Mouse (Mus musculus) limb, embryonic 11.5 days (tissue): ENCODE results near the gene Nup98. TPM values are rescaled to one million over a fixed set of nuclear protein-coding genes. Genes with fewer than 3 reads are reported as not detected.
A peak's percentile ranks its signal among the peaks of the same experiment; 100 is the strongest.

Source experiments
- ATAC-seq: fragments of 200-750 bp; cut with Nextera tagmentation; 2 replicates; pipeline ENCODE4 v1.8.0; 2017; ENCODE audit warnings: low read depth; ENCODE audit not compliant: insufficient number of reproducible peaks, low FRiP score, low TSS enrichment
- DNase-seq: peaks from one replicate; pipeline ENCODE4 v3.0.0-alpha.2; 2015; ENCODE audit warnings: low spot score
- H3K27ac ChIP-seq: fragments of 300-500 bp; sonication (generic); replicated peaks from 2 replicates; pipeline ENCODE4 v1.5.1; 2014; ENCODE audit warnings: low read depth, mild to moderate bottlenecking, low read length
- H3K27me3 ChIP-seq: fragments of 300-500 bp; sonication (generic); 2 replicates; pipeline ENCODE4 v1.6.1; 2014; ENCODE audit warnings: mild to moderate bottlenecking, low read length, mixed read lengths; ENCODE audit not compliant: control insufficient read depth, insufficient read depth
- H3K36me3 ChIP-seq: fragments of 300-500 bp; sonication (generic); 2 replicates; pipeline ENCODE4 v1.6.1; 2014; ENCODE audit warnings: mild to moderate bottlenecking, low read length, moderate library complexity, mixed read lengths; ENCODE audit not compliant: control insufficient read depth, insufficient read depth
- H3K4me1 ChIP-seq: fragments of 300-500 bp; sonication (generic); 2 replicates; pipeline ENCODE4 v1.6.1; 2014; ENCODE audit warnings: low read length, mixed read lengths; ENCODE audit not compliant: control insufficient read depth, insufficient read depth
- H3K4me2 ChIP-seq: fragments of 300-500 bp; sonication (generic); 2 replicates; pipeline ENCODE4 v1.6.1; 2014; ENCODE audit warnings: low read depth, mild to moderate bottlenecking, moderate library complexity; ENCODE audit not compliant: severe bottlenecking
- H3K4me3 ChIP-seq: fragments of 300-500 bp; sonication (generic); 2 replicates; pipeline ENCODE4 v1.5.1; 2014; ENCODE audit warnings: low read depth, low read length
- H3K9ac ChIP-seq: fragments of 300-500 bp; sonication (generic); 2 replicates; pipeline ENCODE4 v1.6.1; 2014; ENCODE audit warnings: mild to moderate bottlenecking, low read length
- H3K9me3 ChIP-seq: fragments of 300-500 bp; sonication (generic); 2 replicates; pipeline ENCODE4 v1.6.1; 2016; ENCODE audit warnings: low read length; ENCODE audit not compliant: control insufficient read depth
- WGBS: fragments of 180-500 bp; shearing (Covaris S2); extraction: QIAGEN DNeasy Blood & Tissue Kit; methylation state at CpG from one replicate; pipeline ENCODE4 v1.1.7; 2014; 5-methylcytosine and 5-hydroxymethylcytosine counted together
- polyA plus RNA-seq: library from polyadenylated mRNA; unstranded; fragments of >200 nt; fragmentation: Nextera tagmentation; extraction: Ambion mirVana; gene quantifications from 2 replicates; pipeline ENCODE4 v1.2.1, GENCODE M21; 2014

Gene Nup98
- polyA plus RNA-seq, 1 experiment from 2014 or later, result 53.7 TPM

- Histone ChIP-seq H3K27ac (no peak overlapping the region), H3K27me3 (no peaks in the 10 kb centered on the region), H3K9me3 (no peaks in the 10 kb centered on the region), H3K4me3 (no peak overlapping the region), H3K36me3 (no peaks in the 10 kb centered on the region), H3K4me1 (no peaks in the 10 kb centered on the region), H3K9ac (no peak overlapping the region), H3K4me2 (no peak overlapping the region)
- ATAC-seq (no peak), DNase-seq (no peak)
- 86% methylated on average over 3 of the region's 3 CpGs for WGBS
Observed at GRCm38 (mm10) chr7:102200576-102200975, 9.4 kb downstream of the Nup98 start.

GRCm38 (mm10) chr7:102192356-102192755 lies 17.6 kb downstream of the Nup98 start:
- ATAC-seq, result no peak
- Histone ChIP-seq H3K9me3 (no peaks in the 10 kb centered on the region), H3K36me3 (peaks cover 11% of the 10 kb centered on the region; the same call in 1 of the 2 replicates), H3K27ac (no peak overlapping the region), H3K9ac (no peak overlapping the region), H3K4me2 (no peak overlapping the region), H3K27me3 (no peaks in the 10 kb centered on the region), H3K4me3 (no peak overlapping the region), H3K4me1 (no peaks in the 10 kb centered on the region)
- 94% methylated on average over 1 of the region's 1 CpGs for WGBS
- no peak for DNase-seq

- H3K27ac ChIP-seq, result no peak overlapping the region
- no peak for ATAC-seq
- no peaks in the 10 kb centered on the region for H3K9me3 ChIP-seq
- H3K36me3 ChIP-seq, result peaks cover 15% of the 10 kb centered on the region; the same call in 1 of the 2 replicates
- no peaks in the 10 kb centered on the region for H3K4me1 ChIP-seq
- no peaks in the 10 kb centered on the region for H3K27me3 ChIP-seq
- DNase-seq, result no peak
- WGBS, result 92% methylated on average over 3 of the region's 3 CpGs
- H3K4me3 ChIP-seq, result no peak overlapping the region
- H3K4me2 ChIP-seq, result no peak overlapping the region
- no peak overlapping the region for H3K9ac ChIP-seq
Observed at GRCm38 (mm10) chr7:102183849-102184248, 26.1 kb downstream of the Nup98 start.

- no peaks in the 10 kb centered on the region for H3K4me1 ChIP-seq
- H3K4me2 ChIP-seq, result no peak overlapping the region
- DNase-seq, result no peak
- H3K27me3 ChIP-seq, result no peaks in the 10 kb centered on the region
- H3K36me3 ChIP-seq, result no peaks in the 10 kb centered on the region
- H3K4me3 ChIP-seq, result no peak overlapping the region
- ATAC-seq, result no peak
- H3K27ac ChIP-seq, result no peak overlapping the region
- H3K9ac ChIP-seq, result no peak overlapping the region
- H3K9me3 ChIP-seq, result no peaks in the 10 kb centered on the region
Observed at GRCm38 (mm10) chr7:102170300-102170699, 39.7 kb downstream of the Nup98 start.

GRCm38 (mm10) chr7:102153691-102154090 lies 56.3 kb downstream of the Nup98 start:
- DNase-seq (no peak), ATAC-seq (no peak)
- H3K36me3 ChIP-seq, result peaks cover 9% of the 10 kb centered on the region; the same call in 1 of the 2 replicates
- H3K9me3 ChIP-seq, result no peaks in the 10 kb centered on the region
- no peaks in the 10 kb centered on the region for H3K27me3 ChIP-seq
- no peaks in the 10 kb centered on the region for H3K4me1 ChIP-seq
- no peak overlapping the region for H3K9ac ChIP-seq
- no peak overlapping the region for H3K4me2 ChIP-seq
- H3K27ac ChIP-seq, result no peak overlapping the region
- 95% methylated on average over 5 of the region's 5 CpGs for WGBS
- no peak overlapping the region for H3K4me3 ChIP-seq

GRCm38 (mm10) chr7:102137898-102138297 lies 72.1 kb downstream of the Nup98 start:
- ATAC-seq (no peak), DNase-seq (no peak)
- Histone ChIP-seq H3K4me2 (no peak overlapping the region), H3K27ac (no peak overlapping the region), H3K4me1 (no peaks in the 10 kb centered on the region), H3K4me3 (no peak overlapping the region), H3K9me3 (no peaks in the 10 kb centered on the region), H3K36me3 (peaks cover 23% of the 10 kb centered on the region), H3K27me3 (no peaks in the 10 kb centered on the region), H3K9ac (no peak overlapping the region)
- 97% methylated on average over 5 of the region's 5 CpGs for WGBS

- Histone ChIP-seq H3K4me2 (no peak overlapping the region), H3K9me3 (no peaks in the 10 kb centered on the region), H3K4me1 (no peaks in the 10 kb centered on the region), H3K9ac (no peak overlapping the region), H3K27me3 (no peaks in the 10 kb centered on the region), H3K36me3 (peaks cover 23% of the 10 kb centered on the region), H3K4me3 (no peak overlapping the region), H3K27ac (no peak overlapping the region)
- DNase-seq (peak; percentile 65), ATAC-seq (no peak)
- 86% methylated on average over 1 of the region's 1 CpGs for WGBS
Observed at GRCm38 (mm10) chr7:102137464-102137863, 72.5 kb downstream of the Nup98 start.

- Histone ChIP-seq H3K4me1 (no peaks in the 10 kb centered on the region), H3K9me3 (no peaks in the 10 kb centered on the region), H3K4me2 (no peak overlapping the region), H3K27me3 (no peaks in the 10 kb centered on the region), H3K4me3 (no peak overlapping the region), H3K27ac (no peak overlapping the region), H3K9ac (no peak overlapping the region), H3K36me3 (peaks cover 28% of the 10 kb centered on the region)
- WGBS, result 91% methylated on average over 4 of the region's 4 CpGs
- DNase-seq (no peak), ATAC-seq (no peak)
Observed at GRCm38 (mm10) chr7:102132395-102132794, 77.6 kb downstream of the Nup98 start.

GRCm38 (mm10) chr7:102120326-102120725 lies 89.7 kb downstream of the Nup98 start:
- peaks cover 36% of the 10 kb centered on the region for H3K36me3 ChIP-seq
- ATAC-seq (no peak), DNase-seq (no peak)
- no peak overlapping the region for H3K4me3 ChIP-seq
- no peak overlapping the region for H3K9ac ChIP-seq
- H3K9me3 ChIP-seq, result no peaks in the 10 kb centered on the region
- no peaks in the 10 kb centered on the region for H3K4me1 ChIP-seq
- no peak overlapping the region for H3K4me2 ChIP-seq
- H3K27me3 ChIP-seq, result no peaks in the 10 kb centered on the region
- 98% methylated on average over 10 of the region's 10 CpGs for WGBS
- no peak overlapping the region for H3K27ac ChIP-seq
